Mouse (Mus musculus) adrenal gland, postnatal 36 days (tissue): ENCODE data around the gene Mid1. TPM values are rescaled to one million over a fixed set of nuclear protein-coding genes. Genes with fewer than 3 reads are reported as not detected.
"Not testable (repeated sequence)": the region's sequence is repeated elsewhere in the genome, so short reads cannot be mapped to it uniquely, and the experiment has no call there.

Experiments used
- DNase-seq, 2 experiments: peaks; one replicate each; pipeline ENCODE4 v3.0.0; 2021; ENCODE audit warnings: mixed read lengths in 1 of 2
- total RNA-seq, 2 experiments: library from RNA; stranded (reverse); gene quantifications; 2 replicates each; pipeline ENCODE4 v1.2.3; 2021

Gene Mid1
- total RNA-seq, 2 experiments from 2014 or later = 13.2 to 18.1 TPM

GRCm38 (mm10) chrX:169883536-169884272, 198.7 kb downstream of the Mid1 start:
- no peak for DNase-seq

GRCm38 (mm10) chrX:169890541-169890940, 205.5 kb downstream of the Mid1 start:
- no peak for DNase-seq

GRCm38 (mm10) chrX:169892100-169892499, 207.1 kb downstream of the Mid1 start:
- DNase-seq = no peak

GRCm38 (mm10) chrX:169892631-169893030, 207.6 kb downstream of the Mid1 start:
- DNase-seq = no peak

GRCm38 (mm10) chrX:169899227-169899950, 214.4 kb downstream of the Mid1 start:
- DNase-seq = no peak

- DNase-seq = no peak
Measured at GRCm38 (mm10) chrX:169902860-169903259, 217.9 kb downstream of the Mid1 start.

GRCm38 (mm10) chrX:169903656-169904055, 218.7 kb downstream of the Mid1 start:
- DNase-seq = no peak

GRCm38 (mm10) chrX:169906054-169906508, 221.1 kb downstream of the Mid1 start:
- DNase-seq = no peak

GRCm38 (mm10) chrX:169909898-169910297, 224.9 kb downstream of the Mid1 start:
- DNase-seq = no peak

GRCm38 (mm10) chrX:169915738-169916137, 230.7 kb downstream of the Mid1 start:
- peak in 1 of 2 experiments; percentile 25 for DNase-seq

GRCm38 (mm10) chrX:169922541-169922940, 237.5 kb downstream of the Mid1 start:
- no peak for DNase-seq

- DNase-seq = no peak
Measured at GRCm38 (mm10) chrX:169923417-169923816, 238.4 kb downstream of the Mid1 start.

GRCm38 (mm10) chrX:169925600-169925999, 240.6 kb downstream of the Mid1 start:
- DNase-seq = no peak

- no peak for DNase-seq
Measured at GRCm38 (mm10) chrX:169927110-169927817, 242.3 kb downstream of the Mid1 start.

- DNase-seq = no peak
Measured at GRCm38 (mm10) chrX:169930868-169931267, 245.9 kb downstream of the Mid1 start.

- DNase-seq = no peak
Measured at GRCm38 (mm10) chrX:169933228-169933627, 248.2 kb downstream of the Mid1 start.

- DNase-seq = no peak
Measured at GRCm38 (mm10) chrX:169937119-169937719, 252.2 kb downstream of the Mid1 start.

GRCm38 (mm10) chrX:169940531-169940930, 255.5 kb downstream of the Mid1 start:
- no peak for DNase-seq

GRCm38 (mm10) chrX:169950596-169950995, 265.6 kb downstream of the Mid1 start:
- DNase-seq = no peak

- DNase-seq = no peak
Measured at GRCm38 (mm10) chrX:169969337-169969736, 284.3 kb downstream of the Mid1 start.

GRCm38 (mm10) chrX:169969765-169970164, 284.8 kb downstream of the Mid1 start:
- not testable (repeated sequence) for DNase-seq

- DNase-seq = not testable (repeated sequence)
Measured at GRCm38 (mm10) chrX:169970546-169970945, 285.5 kb downstream of the Mid1 start.
